Mouse (Mus musculus) lung, adult 2 months (tissue): ENCODE measurements around the gene Tnfsf8.

Experiments
- CTCF ChIP-seq: fragments of 200-500 bp; IDR thresholded peaks from 2 replicates; pipeline ENCODE4 v1.5.1; 2011; ENCODE audit warnings: mild to moderate bottlenecking, low read length, control low read depth; ENCODE audit not compliant: insufficient read depth
- POLR2A ChIP-seq: fragments of 200-500 bp; IDR thresholded peaks from 2 replicates; pipeline ENCODE4 v1.6.1; 2011; ENCODE audit warnings: low read depth, mild to moderate bottlenecking, control low read depth, low read length, borderline replicate concordance; ENCODE audit errors: extremely low read depth

GRCm38 (mm10) chr4:63897152-63897551 lies 36.0 kb upstream of the Tnfsf8 start:
- TF ChIP-seq CTCF: no peak
- TF ChIP-seq POLR2A: no peak
